14 mouse cellular contexts compared by ENCODE assay signal in genomic region chr6:114869501-114870076, GRCm38 (mm10).
DNase-seq lines count a peak whose midpoint lies in the region; ATAC-seq and TF ChIP-seq lines count a peak whose summit lies in the region.
"Had no signal": no experiment of that assay in that cellular context is flagged by ENCODE, and none has a peak within 500 bp of the region (broad histone marks: within the 10 kb centered on the region; RNA-seq: fewer than 3 reads in every experiment).

No protein-coding gene starts in this region.

- H3K9me3 ChIP-seq in kidney, embryonic 15.5 days (replicated peaks), result no peaks in the 10 kb centered on the region
- no peaks in the 10 kb centered on the region for H3K9me3 ChIP-seq in embryonic facial prominence, embryonic 13.5 days
- H3K9me3 ChIP-seq in forebrain, embryonic 13.5 days (replicated peaks), result no peaks in the 10 kb centered on the region
- H3K9me3 ChIP-seq in limb, embryonic 12.5 days, result no peaks in the 10 kb centered on the region
- H3K9me3 ChIP-seq: liver, embryonic 13.5 days; stomach, embryonic 15.5 days had no signal

- H3K27me3 ChIP-seq in kidney, embryonic 15.5 days, result no peaks in the 10 kb centered on the region
- H3K27me3 ChIP-seq in embryonic facial prominence, embryonic 13.5 days, result no peaks in the 10 kb centered on the region
- no peaks in the 10 kb centered on the region for H3K27me3 ChIP-seq in forebrain, embryonic 13.5 days
- no peaks in the 10 kb centered on the region for H3K27me3 ChIP-seq in limb, embryonic 12.5 days
- H3K27me3 ChIP-seq: liver, embryonic 13.5 days; stomach, embryonic 15.5 days had no signal

- WGBS in kidney, embryonic 15.5 days, result 72% methylated on average over 6 of the region's 6 CpGs
- 45% methylated on average over 6 of the region's 6 CpGs for WGBS in embryonic facial prominence, embryonic 13.5 days
- 71% methylated on average over 6 of the region's 6 CpGs for WGBS in forebrain, embryonic 13.5 days
- 48% methylated on average over 6 of the region's 6 CpGs for WGBS in limb, embryonic 12.5 days
- 62% methylated on average over 6 of the region's 6 CpGs for WGBS in lung, adult 2 months

- no peak for TF ChIP-seq POLR2A in lung, adult 2 months (IDR thresholded peaks at IDR 0.05; ENCODE audit: borderline replicate concordance, extremely low read depth, low read depth, low read length)

- H3K27ac ChIP-seq in kidney, embryonic 15.5 days, result peak overlapping the region; percentile 59; the same call in 1 of the 2 replicates
- peak overlapping the region; percentile 69 for H3K27ac ChIP-seq in embryonic facial prominence, embryonic 13.5 days
- H3K27ac ChIP-seq in forebrain, embryonic 13.5 days, result peak overlapping the region; percentile 57
- H3K27ac ChIP-seq in limb, embryonic 12.5 days, result peak overlapping the region; percentile 82
- H3K27ac ChIP-seq: liver, embryonic 13.5 days; macrophage had no signal

- peaks cover 16% of the 10 kb centered on the region for H3K36me3 ChIP-seq in kidney, embryonic 15.5 days
- peaks cover 16% of the 10 kb centered on the region; the same call in 1 of the 2 replicates for H3K36me3 ChIP-seq in embryonic facial prominence, embryonic 13.5 days
- peaks cover 10% of the 10 kb centered on the region; the same call in 1 of the 2 replicates for H3K36me3 ChIP-seq in forebrain, embryonic 13.5 days (ENCODE audit: poor library complexity, severe bottlenecking)
- H3K36me3 ChIP-seq in limb, embryonic 12.5 days, result peaks cover 24% of the 10 kb centered on the region
- H3K36me3 ChIP-seq: stomach, embryonic 15.5 days had no signal

- no peak overlapping the region for H3K9ac ChIP-seq in kidney, embryonic 15.5 days
- 0 out of 2 replicates have a peak overlapping the region, but pooled peaks have one; percentile 40 for H3K9ac ChIP-seq in embryonic facial prominence, embryonic 13.5 days
- H3K9ac ChIP-seq in forebrain, embryonic 13.5 days, result no peak overlapping the region
- no peak overlapping the region; the same call in 1 of the 2 replicates for H3K9ac ChIP-seq in limb, embryonic 12.5 days (replicated peaks)
- H3K9ac ChIP-seq: liver, embryonic 13.5 days; stomach, embryonic 15.5 days had no signal

- no peak overlapping the region for H3K4me3 ChIP-seq in kidney, embryonic 15.5 days (replicated peaks)
- no peak overlapping the region for H3K4me3 ChIP-seq in embryonic facial prominence, embryonic 13.5 days
- no peak overlapping the region for H3K4me3 ChIP-seq in forebrain, embryonic 13.5 days
- no peak overlapping the region for H3K4me3 ChIP-seq in limb, embryonic 12.5 days (replicated peaks)
- no peak overlapping the region for H3K4me3 ChIP-seq in lung, adult 2 months (replicated peaks; ENCODE audit: extremely low read depth, low read depth, low read length)
- H3K4me3 ChIP-seq: liver, embryonic 13.5 days; stomach, embryonic 15.5 days had no signal

- no peak for DNase-seq in kidney, adult 11 months
- DNase-seq in lung, adult 2 months, result no peak
- no peak for DNase-seq in thymus, adult 18-20 months
- no peak for DNase-seq in cerebellum, adult 9-10 months
- DNase-seq: kidney, adult 8-10 months; layer of hippocampus, adult 9-11 months; liver, embryonic 13.5 days; right cerebral cortex, postnatal 14 days had no signal

- H3K4me1 ChIP-seq in kidney, embryonic 15.5 days, result peaks cover 74% of the 10 kb centered on the region
- peaks cover 82% of the 10 kb centered on the region for H3K4me1 ChIP-seq in embryonic facial prominence, embryonic 13.5 days
- H3K4me1 ChIP-seq in forebrain, embryonic 13.5 days, result peaks cover 54% of the 10 kb centered on the region
- peaks cover 67% of the 10 kb centered on the region for H3K4me1 ChIP-seq in limb, embryonic 12.5 days (replicated peaks)
- H3K4me1 ChIP-seq in lung, adult 2 months (ENCODE audit: control insufficient read depth, insufficient read depth, low read length), result peaks cover 48% of the 10 kb centered on the region

- no peak overlapping the region for H3K4me2 ChIP-seq in kidney, embryonic 15.5 days
- no peak overlapping the region for H3K4me2 ChIP-seq in embryonic facial prominence, embryonic 13.5 days
- no peak overlapping the region for H3K4me2 ChIP-seq in forebrain, embryonic 13.5 days
- no peak overlapping the region; the same call in 1 of the 2 replicates for H3K4me2 ChIP-seq in limb, embryonic 12.5 days
- H3K4me2 ChIP-seq: liver, embryonic 13.5 days; stomach, embryonic 15.5 days had no signal

- TF ChIP-seq CTCF in lung, adult 2 months (IDR thresholded peaks at IDR 0.05; ENCODE audit: insufficient read depth, low read length), result no peak

- no peak for ATAC-seq in kidney, embryonic 15.5 days (replicated peaks; ENCODE audit: low FRiP score)
- no peak for ATAC-seq in embryonic facial prominence, embryonic 13.5 days (ENCODE audit: insufficient number of reproducible peaks, insufficient read depth, low FRiP score, low TSS enrichment, low read depth)
- ATAC-seq in forebrain, embryonic 13.5 days, result no peak
- no peak for ATAC-seq in limb, embryonic 12.5 days (ENCODE audit: insufficient number of reproducible peaks, insufficient read depth, low FRiP score, low TSS enrichment, low read depth)
